Mouse (Mus musculus): ENCODE data around the gene Uqcr11. TPM values are rescaled to one million over a fixed set of nuclear protein-coding genes. Genes with fewer than 3 reads are reported as not detected.

The Uqcr11 gene
- polyA plus RNA-seq, 1 experiment: 1,699 TPM

DNA sequence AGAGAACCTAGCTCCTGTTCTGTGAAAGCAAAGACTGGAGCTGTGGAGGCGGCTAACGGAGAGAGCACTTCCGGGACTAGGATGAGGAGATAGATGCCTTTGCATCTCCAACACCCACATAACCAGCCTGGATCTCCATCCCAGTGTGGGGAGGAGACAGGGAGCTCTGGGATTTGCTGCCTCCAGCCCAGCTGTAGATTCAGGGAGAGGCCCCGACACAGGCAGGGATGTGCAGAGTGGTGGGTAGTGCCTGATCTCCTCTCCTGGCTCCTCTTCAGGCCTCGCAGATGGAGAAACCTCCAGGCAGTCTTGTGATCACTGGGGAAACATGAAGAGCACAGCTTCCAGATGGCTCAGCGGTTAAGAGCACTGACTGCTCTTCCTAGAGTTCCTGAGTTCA lies 33.9 kb downstream of the Uqcr11 start:
- H3K27me3 ChIP-seq (ENCODE audit: control insufficient read depth, insufficient read depth, low read length): no peaks in the 10 kb centered on the region; the same call in 1 of the 2 replicates
- no peak for DNase-seq
- TF ChIP-seq POLR2A (IDR thresholded peaks at IDR 0.05; ENCODE audit: control insufficient read depth, extremely low read depth, insufficient read depth, low read length, poor library complexity): no peak
- TF ChIP-seq CTCF (IDR thresholded peaks at IDR 0.05; ENCODE audit: borderline replicate concordance, control insufficient read depth, extremely low read depth, insufficient read depth, low read length, poor library complexity): no peak
- H3K27ac ChIP-seq (ENCODE audit: control insufficient read depth, insufficient read depth, low read length): no peak overlapping the region
- no peaks in the 10 kb centered on the region for H3K36me3 ChIP-seq (ENCODE audit: control insufficient read depth, insufficient read depth, low read length)
- peaks cover 14% of the 10 kb centered on the region for H3K4me1 ChIP-seq (replicated peaks; ENCODE audit: control insufficient read depth, insufficient read depth, low read length)
- 92% methylated on average over 6 of the region's 6 CpGs for WGBS
- no peak overlapping the region for H3K4me3 ChIP-seq (ENCODE audit: control insufficient read depth, insufficient read depth, low read length)

DNA sequence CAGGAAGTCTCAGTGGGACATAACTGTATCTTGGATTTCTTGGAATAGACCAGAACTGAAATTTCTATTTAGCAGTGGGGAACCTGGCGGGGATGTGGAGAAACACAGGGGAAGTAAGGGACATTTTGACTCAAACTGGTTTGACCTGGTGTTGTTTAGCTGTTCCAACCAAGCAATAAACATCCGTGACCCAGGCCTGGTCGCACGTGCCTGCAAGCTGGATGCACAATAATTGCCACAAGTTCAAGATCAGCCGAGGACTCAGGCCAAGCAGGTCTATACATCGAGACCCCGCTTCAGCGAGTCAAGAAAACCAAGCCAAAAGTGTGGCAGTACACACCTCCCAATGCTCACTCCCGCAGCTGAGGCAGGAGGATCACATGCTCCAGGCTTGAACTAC lies 34.6 kb downstream of the Uqcr11 start:
- peaks cover 14% of the 10 kb centered on the region for H3K4me1 ChIP-seq (replicated peaks; ENCODE audit: control insufficient read depth, insufficient read depth, low read length)
- TF ChIP-seq CTCF (IDR thresholded peaks at IDR 0.05; ENCODE audit: borderline replicate concordance, control insufficient read depth, extremely low read depth, insufficient read depth, low read length, poor library complexity) (no peak), POLR2A (IDR thresholded peaks at IDR 0.05; ENCODE audit: control insufficient read depth, extremely low read depth, insufficient read depth, low read length, poor library complexity) (no peak)
- WGBS: 75% methylated on average over 9 of the region's 9 CpGs
- no peaks in the 10 kb centered on the region for H3K36me3 ChIP-seq (ENCODE audit: control insufficient read depth, insufficient read depth, low read length)
- H3K27ac ChIP-seq (ENCODE audit: control insufficient read depth, insufficient read depth, low read length): no peak overlapping the region
- H3K27me3 ChIP-seq (ENCODE audit: control insufficient read depth, insufficient read depth, low read length): no peaks in the 10 kb centered on the region; the same call in 1 of the 2 replicates
- no peak overlapping the region for H3K4me3 ChIP-seq (ENCODE audit: control insufficient read depth, insufficient read depth, low read length)
- DNase-seq: no peak

GRCm38 (mm10) chr10:80371411-80371966 lies 35.1 kb downstream of the Uqcr11 start:
- H3K27me3 ChIP-seq (ENCODE audit: control insufficient read depth, insufficient read depth, low read length): no peaks in the 10 kb centered on the region; the same call in 1 of the 2 replicates
- 0 out of 2 replicates have a peak overlapping the region, but pooled peaks have one; percentile 5 for H3K4me3 ChIP-seq (ENCODE audit: control insufficient read depth, insufficient read depth, low read length)
- WGBS: 7% methylated on average over 12 of the region's 12 CpGs
- no peak for TF ChIP-seq POLR2A (IDR thresholded peaks at IDR 0.05; ENCODE audit: control insufficient read depth, extremely low read depth, insufficient read depth, low read length, poor library complexity)
- peak; percentile 70 for DNase-seq
- H3K4me1 ChIP-seq (replicated peaks; ENCODE audit: control insufficient read depth, insufficient read depth, low read length): peaks cover 14% of the 10 kb centered on the region
- no peak overlapping the region for H3K27ac ChIP-seq (ENCODE audit: control insufficient read depth, insufficient read depth, low read length)
- H3K36me3 ChIP-seq (ENCODE audit: control insufficient read depth, insufficient read depth, low read length): no peaks in the 10 kb centered on the region

DNA sequence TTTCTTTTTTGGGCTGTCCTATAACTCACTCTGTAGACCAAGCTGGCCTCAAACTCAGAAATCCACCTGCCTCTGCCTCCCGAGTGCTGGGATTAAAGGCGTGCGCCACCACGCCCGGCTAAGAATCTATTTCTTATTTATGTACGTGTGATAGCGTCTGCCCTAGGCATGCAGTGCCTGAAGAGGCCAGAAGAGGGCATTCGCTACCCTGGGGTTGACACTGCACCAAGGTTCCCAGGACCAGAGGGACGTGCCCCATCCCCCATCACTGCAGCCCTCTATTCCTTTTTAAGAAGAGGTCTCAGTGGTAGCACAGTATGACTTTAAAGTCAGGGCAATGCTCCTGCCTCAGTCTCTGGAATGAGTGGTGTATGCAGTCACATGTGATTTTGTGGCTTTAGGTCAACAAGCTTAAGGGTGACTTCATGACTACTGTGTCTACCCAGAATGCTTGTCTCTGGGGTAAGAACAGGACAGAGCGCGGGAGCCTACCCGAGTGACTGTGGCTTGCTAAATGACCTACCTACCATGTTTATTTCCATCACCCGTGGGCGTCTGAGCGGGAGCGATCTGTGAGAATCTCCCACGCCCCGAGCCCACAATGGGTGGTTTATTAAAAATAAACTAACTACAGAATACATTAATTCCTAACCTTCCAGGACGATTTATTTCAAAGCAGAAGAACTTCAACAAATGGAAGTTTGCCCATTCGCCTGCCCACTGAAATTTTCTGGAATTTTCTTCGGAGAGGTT lies 36.5 kb downstream of the Uqcr11 start:
- Histone ChIP-seq H3K27me3 (ENCODE audit: control insufficient read depth, insufficient read depth, low read length) (no peaks in the 10 kb centered on the region; the same call in 1 of the 2 replicates), H3K4me3 (ENCODE audit: control insufficient read depth, insufficient read depth, low read length) (no peak overlapping the region), H3K27ac (ENCODE audit: control insufficient read depth, insufficient read depth, low read length) (no peak overlapping the region), H3K36me3 (ENCODE audit: control insufficient read depth, insufficient read depth, low read length) (no peaks in the 10 kb centered on the region), H3K4me1 (replicated peaks; ENCODE audit: control insufficient read depth, insufficient read depth, low read length) (peaks cover 14% of the 10 kb centered on the region)
- 85% methylated on average over 21 of the region's 21 CpGs for WGBS
- peak; percentile 45 for DNase-seq
- TF ChIP-seq POLR2A (IDR thresholded peaks at IDR 0.05; ENCODE audit: control insufficient read depth, extremely low read depth, insufficient read depth, low read length, poor library complexity) (no peak), CTCF (IDR thresholded peaks at IDR 0.05; ENCODE audit: borderline replicate concordance, control insufficient read depth, extremely low read depth, insufficient read depth, low read length, poor library complexity) (no peak)

DNA sequence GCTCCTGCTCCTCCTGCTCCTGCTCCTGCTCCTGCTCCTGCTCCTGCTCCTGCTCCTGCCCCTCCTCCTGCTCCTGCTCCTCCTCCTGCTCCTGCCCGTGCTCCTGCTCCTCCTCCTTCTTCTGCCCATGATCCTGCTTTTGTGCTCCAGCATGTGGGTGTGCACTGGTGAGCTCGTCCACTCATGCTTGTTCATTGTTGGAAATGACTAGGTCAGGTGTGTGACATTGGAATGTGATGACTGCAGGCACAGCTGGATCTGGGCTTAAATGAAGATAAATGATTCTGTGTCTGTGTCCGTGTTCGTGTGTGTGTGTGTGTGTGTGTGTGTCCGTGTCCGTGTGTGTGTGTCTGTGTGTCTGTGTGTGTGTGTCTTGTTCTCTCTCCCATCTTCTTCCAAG lies 38.2 kb downstream of the Uqcr11 start:
- Histone ChIP-seq H3K27ac (ENCODE audit: control insufficient read depth, insufficient read depth, low read length) (no peak overlapping the region), H3K4me1 (replicated peaks; ENCODE audit: control insufficient read depth, insufficient read depth, low read length) (peaks cover 14% of the 10 kb centered on the region), H3K36me3 (ENCODE audit: control insufficient read depth, insufficient read depth, low read length) (no peaks in the 10 kb centered on the region), H3K4me3 (ENCODE audit: control insufficient read depth, insufficient read depth, low read length) (no peak overlapping the region), H3K27me3 (ENCODE audit: control insufficient read depth, insufficient read depth, low read length) (peaks cover 3% of the 10 kb centered on the region; the same call in 1 of the 2 replicates)
- TF ChIP-seq CTCF (IDR thresholded peaks at IDR 0.05; ENCODE audit: borderline replicate concordance, control insufficient read depth, extremely low read depth, insufficient read depth, low read length, poor library complexity) (no peak), POLR2A (IDR thresholded peaks at IDR 0.05; ENCODE audit: control insufficient read depth, extremely low read depth, insufficient read depth, low read length, poor library complexity) (no peak)
- WGBS: 94% methylated on average over 6 of the region's 6 CpGs
- no peak for DNase-seq

- H3K36me3 ChIP-seq (ENCODE audit: control insufficient read depth, insufficient read depth, low read length): no peaks in the 10 kb centered on the region
- peaks cover 3% of the 10 kb centered on the region; the same call in 1 of the 2 replicates for H3K27me3 ChIP-seq (ENCODE audit: control insufficient read depth, insufficient read depth, low read length)
- no peak for DNase-seq
- no peak overlapping the region for H3K4me3 ChIP-seq (ENCODE audit: control insufficient read depth, insufficient read depth, low read length)
- TF ChIP-seq CTCF (IDR thresholded peaks at IDR 0.05; ENCODE audit: borderline replicate concordance, control insufficient read depth, extremely low read depth, insufficient read depth, low read length, poor library complexity) (no peak), POLR2A (IDR thresholded peaks at IDR 0.05; ENCODE audit: control insufficient read depth, extremely low read depth, insufficient read depth, low read length, poor library complexity) (no peak)
- H3K4me1 ChIP-seq (replicated peaks; ENCODE audit: control insufficient read depth, insufficient read depth, low read length): peaks cover 14% of the 10 kb centered on the region
- WGBS: 68% methylated on average over 5 of the region's 5 CpGs
- no peak overlapping the region for H3K27ac ChIP-seq (ENCODE audit: control insufficient read depth, insufficient read depth, low read length)
Measured at GRCm38 (mm10) chr10:80367954-80368353, 38.7 kb downstream of the Uqcr11 start.
